Mouse (Mus musculus) WW6 (cell line): Measurements from ENCODE around the gene Pomgnt2.

ENCODE experiments used
- DNase-seq: peaks from one replicate; pipeline ENCODE4 v3.0.0-alpha.2; 2013; ENCODE audit warnings: low read depth, low spot score

Gene Pomgnt2

GRCm38 (mm10) chr9:121973207-121973606, 23.7 kb downstream of the Pomgnt2 start:
- no peak for DNase-seq

GRCm38 (mm10) chr9:121969841-121970381, 27.0 kb downstream of the Pomgnt2 start:
- DNase-seq, result no peak

DNA sequence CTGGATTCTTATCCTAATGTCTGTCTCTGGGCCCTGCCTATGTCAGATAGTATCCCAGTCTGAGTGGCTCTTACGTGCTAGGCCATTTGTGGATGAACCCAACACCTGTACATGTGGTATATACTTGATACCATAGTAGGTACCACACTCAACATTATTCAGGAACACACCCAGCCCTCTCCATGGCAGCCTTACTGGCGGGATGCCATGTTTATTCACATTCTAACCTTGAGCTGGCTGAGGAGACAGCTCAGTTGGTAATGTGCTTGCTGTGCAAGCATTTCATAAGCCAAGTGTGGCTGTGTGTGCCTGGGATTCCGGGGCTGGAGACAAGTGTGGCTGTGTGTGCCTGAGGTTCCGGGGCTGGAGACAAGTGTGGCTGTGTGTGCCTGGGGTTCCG, 28.7 kb downstream of the Pomgnt2 start:
- DNase-seq, result no peak

GRCm38 (mm10) chr9:121964941-121965340, 32.0 kb downstream of the Pomgnt2 start:
- no peak for DNase-seq

DNA sequence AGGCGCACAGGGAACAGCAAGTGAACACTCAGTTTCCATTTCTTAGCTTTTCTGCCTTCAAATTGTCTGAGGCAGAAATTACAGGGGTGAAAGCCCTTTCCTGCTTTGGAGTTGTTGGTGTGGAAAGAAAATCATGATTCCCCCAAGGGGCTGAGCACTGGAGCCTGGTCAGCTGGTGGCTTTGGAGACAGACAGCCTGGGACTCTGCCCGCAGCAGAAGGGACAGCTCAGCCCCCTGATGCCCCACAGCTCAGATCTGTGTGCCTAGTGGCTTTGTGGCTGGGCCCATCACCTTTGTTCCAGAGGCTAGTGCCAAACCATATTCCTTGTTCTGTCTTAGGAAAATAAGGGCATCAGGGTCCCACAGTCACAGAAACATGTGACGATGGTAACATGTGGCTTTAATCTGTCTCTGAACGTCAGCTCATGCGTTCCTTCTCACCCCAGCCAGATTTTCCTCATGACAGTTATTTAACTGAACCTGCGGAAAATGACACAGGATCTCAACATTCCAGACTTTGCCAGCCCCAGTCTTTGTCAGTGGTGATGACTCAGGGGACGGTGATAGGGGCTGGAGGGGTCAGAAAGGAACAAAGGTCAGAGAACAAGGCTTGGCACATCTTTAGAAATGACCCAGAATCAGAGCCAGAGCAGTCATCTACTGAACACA, 36.8 kb downstream of the Pomgnt2 start:
- DNase-seq, result no peak

DNA sequence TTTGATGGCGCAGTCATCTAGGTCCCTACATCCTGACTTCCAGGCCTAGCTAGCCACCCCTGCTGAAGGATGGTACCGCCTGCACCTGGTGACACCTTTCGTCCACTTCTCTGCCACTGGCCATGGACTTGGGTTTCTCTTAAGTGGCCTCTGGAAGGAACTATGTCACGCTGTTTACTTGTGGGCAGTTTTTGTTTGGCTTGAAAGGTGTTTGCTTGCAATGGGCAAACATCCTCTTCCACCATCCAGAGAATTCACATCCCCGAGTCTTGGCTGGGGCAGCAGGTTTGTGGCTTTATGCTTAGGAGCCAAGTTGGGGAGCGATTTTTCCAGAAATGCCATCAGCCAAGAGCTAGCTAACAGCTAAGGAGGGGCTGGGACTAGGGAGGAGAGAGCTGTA, 44.3 kb downstream of the Pomgnt2 start:
- DNase-seq, result no peak

DNA sequence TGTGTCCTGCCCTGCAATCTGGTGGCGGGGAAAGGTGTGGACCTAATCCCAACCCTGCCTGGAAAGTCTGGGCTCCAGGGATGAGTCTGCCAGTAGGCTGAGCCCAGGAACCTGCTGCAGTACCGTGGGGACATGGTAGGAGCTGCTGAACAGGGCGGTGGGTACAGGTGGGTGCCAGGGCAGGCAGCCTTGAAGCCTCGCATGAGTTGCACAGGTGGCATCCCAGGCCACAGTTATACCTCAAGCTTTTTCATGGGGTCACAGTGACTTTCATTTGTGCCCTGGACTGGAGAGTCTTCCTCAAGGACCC, 45.8 kb downstream of the Pomgnt2 start:
- no peak for DNase-seq

- DNase-seq, result no peak
Observed at GRCm38 (mm10) chr9:121950418-121951113, 46.3 kb downstream of the Pomgnt2 start, which contains the start of gene Fam198a. TSS of gene Fam198a (plus strand) at chr9:121950988.

DNA sequence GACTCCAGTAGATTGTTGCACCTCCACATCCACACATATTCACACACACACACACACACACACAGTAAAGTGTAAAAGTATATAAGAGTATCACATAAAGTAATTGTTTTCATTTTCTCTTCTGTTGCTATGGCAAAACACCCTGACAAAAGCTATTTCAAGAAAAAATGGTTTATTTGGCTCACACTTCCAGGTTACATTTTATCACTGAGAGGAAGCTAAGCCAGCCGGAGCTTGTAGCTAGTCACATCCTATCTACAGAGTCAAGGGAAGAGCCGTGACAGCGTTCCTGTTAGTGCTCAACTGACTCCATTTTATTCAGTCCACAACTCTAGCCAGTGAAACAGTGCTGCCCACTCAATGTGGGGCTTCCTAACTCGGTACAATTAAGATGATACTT, 48.5 kb downstream of the Pomgnt2 start:
- DNase-seq, result no peak

- no peak for DNase-seq
Observed at GRCm38 (mm10) chr9:121947784-121948183, 49.1 kb downstream of the Pomgnt2 start.

DNA sequence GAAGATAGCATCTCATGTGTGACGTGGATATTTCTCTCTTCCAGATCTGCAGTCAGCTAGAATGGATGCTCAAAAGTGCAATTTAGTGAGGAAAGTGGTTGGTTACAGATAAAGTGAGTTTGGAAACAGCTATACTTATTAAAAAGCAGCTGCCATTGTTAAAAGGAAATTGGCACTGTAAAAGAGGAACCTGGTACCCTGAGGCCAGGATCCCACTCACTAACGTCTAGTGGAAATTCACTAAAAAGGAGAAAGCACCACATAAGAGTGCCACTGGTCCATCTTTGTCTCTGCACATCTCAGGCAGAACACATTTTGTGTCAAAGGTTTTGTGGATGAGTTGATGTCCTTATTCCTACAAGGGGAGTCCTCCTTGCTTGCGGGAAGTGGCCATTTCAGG, 53.3 kb downstream of the Pomgnt2 start:
- DNase-seq, result no peak

DNA sequence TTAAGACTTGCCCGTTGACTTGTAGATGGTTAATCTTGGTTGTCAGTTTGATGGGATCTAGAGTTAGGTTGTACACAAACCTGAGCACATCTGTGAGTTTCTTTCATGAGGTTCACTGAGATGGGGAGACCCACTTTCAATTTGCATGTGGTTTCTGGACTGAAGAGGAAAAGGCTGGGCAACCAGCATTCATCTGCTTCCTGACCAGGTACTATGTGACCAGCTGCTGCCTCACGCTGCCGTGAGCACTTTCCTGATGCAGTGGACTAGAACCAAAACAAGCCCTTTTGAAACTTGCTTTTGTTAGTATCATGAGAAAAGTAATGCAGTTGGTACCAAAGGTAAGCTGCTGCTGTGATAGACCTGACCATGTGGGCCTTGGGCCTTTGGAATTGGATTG, 53.9 kb downstream of the Pomgnt2 start:
- no peak for DNase-seq

GRCm38 (mm10) chr9:121937944-121938355, 59.0 kb downstream of the Pomgnt2 start:
- DNase-seq, result no peak

- no peak for DNase-seq
Observed at GRCm38 (mm10) chr9:121937451-121937864, 59.5 kb downstream of the Pomgnt2 start.

DNA sequence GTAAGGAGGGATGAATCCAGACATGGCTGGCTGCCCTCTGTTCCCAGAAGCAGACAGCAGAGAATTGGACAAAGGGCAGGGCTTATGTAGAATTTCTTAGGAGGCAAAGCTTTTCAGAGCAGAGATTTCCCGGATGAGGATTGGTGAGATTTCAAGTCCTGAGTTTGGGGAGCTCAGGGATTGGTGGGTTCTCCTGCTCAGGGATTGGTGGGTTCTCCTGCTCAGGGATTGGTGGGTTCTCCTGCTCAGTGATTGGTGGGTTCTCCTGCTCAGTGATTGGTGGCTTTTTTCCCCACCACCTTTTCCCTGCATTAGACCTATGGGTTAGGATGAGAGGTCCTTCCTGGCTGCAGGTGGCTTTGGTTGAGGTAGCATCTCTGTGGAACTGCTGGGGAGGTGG, 60.0 kb downstream of the Pomgnt2 start:
- no peak for DNase-seq

DNA sequence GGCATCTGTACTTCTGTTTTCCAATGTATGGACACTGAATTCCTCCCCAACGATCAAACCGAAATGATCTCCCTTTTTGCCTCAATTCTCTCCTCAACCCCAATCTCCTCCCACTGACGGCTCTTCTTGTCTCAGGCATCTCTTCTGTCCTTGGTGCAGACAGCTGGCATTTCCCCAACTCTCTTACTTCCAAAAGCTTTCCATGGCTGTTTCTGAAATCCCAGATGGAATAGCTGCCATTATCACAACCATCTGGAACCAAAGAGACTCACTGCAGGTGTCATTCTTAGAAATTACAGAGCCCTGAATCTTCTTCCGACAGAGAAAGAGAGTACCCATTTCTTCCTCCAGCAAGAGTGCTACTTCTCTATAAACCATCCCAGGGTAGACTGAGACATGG, 62.1 kb downstream of the Pomgnt2 start:
- no peak for DNase-seq
